Mouse (Mus musculus) right cerebral cortex, adult 18-20 months (tissue): ENCODE data around the gene Dync2li1.
A peak's percentile ranks its signal among the peaks of the same experiment; 100 is the strongest.

Source experiments
- DNase-seq: peaks from one replicate; pipeline ENCODE4 v3.0.0; 2022; ENCODE audit warnings: mixed read lengths

The Dync2li1 gene

GRCm38 (mm10) chr17:84611971-84612370, 14.3 kb upstream of the Dync2li1 start:
- DNase-seq = no peak

GRCm38 (mm10) chr17:84615811-84616210, 10.5 kb upstream of the Dync2li1 start:
- DNase-seq = no peak

- DNase-seq = no peak
Measured at GRCm38 (mm10) chr17:84616526-84617074, 9.7 kb upstream of the Dync2li1 start.

- DNase-seq = no peak
Measured at GRCm38 (mm10) chr17:84617953-84618352, 8.3 kb upstream of the Dync2li1 start.

GRCm38 (mm10) chr17:84619112-84619511, 7.2 kb upstream of the Dync2li1 start:
- DNase-seq = no peak

- DNase-seq = no peak
Measured at GRCm38 (mm10) chr17:84620076-84620475, 6.2 kb upstream of the Dync2li1 start.

- DNase-seq = no peak
Measured at GRCm38 (mm10) chr17:84620610-84621009, 5.7 kb upstream of the Dync2li1 start.

- no peak for DNase-seq
Measured at GRCm38 (mm10) chr17:84621209-84621608, 5.1 kb upstream of the Dync2li1 start.

GRCm38 (mm10) chr17:84622028-84622427, 4.3 kb upstream of the Dync2li1 start:
- DNase-seq = no peak

- no peak for DNase-seq
Measured at GRCm38 (mm10) chr17:84622873-84623272, 3.4 kb upstream of the Dync2li1 start.

GRCm38 (mm10) chr17:84626857-84627305, 585 bp downstream of the Dync2li1 start:
- DNase-seq = peak; percentile 12

- DNase-seq = no peak
Measured at GRCm38 (mm10) chr17:84627721-84628120, 1.4 kb downstream of the Dync2li1 start.

GRCm38 (mm10) chr17:84628611-84629010, 2.3 kb downstream of the Dync2li1 start:
- peak; percentile 15 for DNase-seq

GRCm38 (mm10) chr17:84631836-84632235, 5.5 kb downstream of the Dync2li1 start:
- no peak for DNase-seq

- DNase-seq = no peak
Measured at GRCm38 (mm10) chr17:84633443-84633842, 7.1 kb downstream of the Dync2li1 start.

- no peak for DNase-seq
Measured at GRCm38 (mm10) chr17:84636328-84636727, 10.0 kb downstream of the Dync2li1 start.

- DNase-seq = no peak
Measured at GRCm38 (mm10) chr17:84637971-84638370, 11.7 kb downstream of the Dync2li1 start.

- no peak for DNase-seq
Measured at GRCm38 (mm10) chr17:84639796-84640378, 13.6 kb downstream of the Dync2li1 start.

GRCm38 (mm10) chr17:84641893-84642292, 15.6 kb downstream of the Dync2li1 start:
- DNase-seq = peak; percentile 30

GRCm38 (mm10) chr17:84642324-84642723, 16.0 kb downstream of the Dync2li1 start:
- no peak for DNase-seq

- DNase-seq = no peak
Measured at GRCm38 (mm10) chr17:84644292-84645050, 18.2 kb downstream of the Dync2li1 start.

- no peak for DNase-seq
Measured at GRCm38 (mm10) chr17:84645119-84645518, 18.8 kb downstream of the Dync2li1 start.

- DNase-seq = no peak
Measured at GRCm38 (mm10) chr17:84645894-84646293, 19.6 kb downstream of the Dync2li1 start.

GRCm38 (mm10) chr17:84646477-84646876, 20.2 kb downstream of the Dync2li1 start:
- DNase-seq = peak; percentile 41
